8 mouse cellular contexts compared by ENCODE assay signal in genomic region chr11:60208712-60209111, GRCm38 (mm10). TPM values are rescaled to one million over a fixed set of nuclear protein-coding genes. Genes with fewer than 3 reads are reported as not detected.
DNase-seq lines count a peak whose midpoint lies in the region; ATAC-seq lines count a peak whose summit lies in the region.

No protein-coding gene starts in this region.

- no peaks in the 10 kb centered on the region for H3K27me3 ChIP-seq in erythroblast, embryonic 14.5 days (ENCODE audit: control insufficient read depth)
- H3K27me3 ChIP-seq in neural tube, embryonic 11.5 days (ENCODE audit: control insufficient read depth, insufficient read depth, low read length), result no peaks in the 10 kb centered on the region
- H3K27me3 ChIP-seq in limb, embryonic 15.5 days, result no peaks in the 10 kb centered on the region
- no peaks in the 10 kb centered on the region for H3K27me3 ChIP-seq in stomach, embryonic 15.5 days (replicated peaks)

- intact Hi-C loops in left cerebral cortex, postnatal 36 days (cut with DNase I), result no loop called here

- peaks cover 84% of the 10 kb centered on the region for H3K4me1 ChIP-seq in erythroblast, embryonic 14.5 days (ENCODE audit: control insufficient read depth)
- H3K4me1 ChIP-seq in neural tube, embryonic 11.5 days (ENCODE audit: control insufficient read depth, insufficient read depth, low read length), result peaks cover 43% of the 10 kb centered on the region
- H3K4me1 ChIP-seq in limb, embryonic 15.5 days, result peaks cover 80% of the 10 kb centered on the region
- H3K4me1 ChIP-seq in stomach, embryonic 15.5 days, result peaks cover 71% of the 10 kb centered on the region

- WGBS in neural tube, embryonic 11.5 days, result 52% methylated on average over 4 of the region's 4 CpGs
- 38% methylated on average over 4 of the region's 4 CpGs for WGBS in limb, embryonic 15.5 days
- 24% methylated on average over 4 of the region's 4 CpGs for WGBS in stomach, embryonic 15.5 days

- peak overlapping the region; percentile 58 for H3K4me2 ChIP-seq in neural tube, embryonic 11.5 days (ENCODE audit: low read depth)
- peak overlapping the region; percentile 77 for H3K4me2 ChIP-seq in limb, embryonic 15.5 days
- peak overlapping the region; percentile 87 for H3K4me2 ChIP-seq in stomach, embryonic 15.5 days

- H3K9ac ChIP-seq in neural tube, embryonic 11.5 days (ENCODE audit: low read length), result peak overlapping the region; percentile 45
- peak overlapping the region; percentile 11 for H3K9ac ChIP-seq in limb, embryonic 15.5 days
- H3K9ac ChIP-seq in stomach, embryonic 15.5 days, result no peak overlapping the region

- no peak overlapping the region for H3K27ac ChIP-seq in neural tube, embryonic 11.5 days (ENCODE audit: low read depth, low read length)
- peak overlapping the region; percentile 79 for H3K27ac ChIP-seq in limb, embryonic 15.5 days
- H3K27ac ChIP-seq in stomach, embryonic 15.5 days, result peak overlapping the region; percentile 80

- no peaks in the 10 kb centered on the region for H3K9me3 ChIP-seq in erythroblast, embryonic 14.5 days (ENCODE audit: control insufficient read depth, low read length)
- H3K9me3 ChIP-seq in neural tube, embryonic 11.5 days (ENCODE audit: control insufficient read depth, low read length), result no peaks in the 10 kb centered on the region
- H3K9me3 ChIP-seq in limb, embryonic 15.5 days, result no peaks in the 10 kb centered on the region
- no peaks in the 10 kb centered on the region for H3K9me3 ChIP-seq in stomach, embryonic 15.5 days

- H3K4me3 ChIP-seq in erythroblast, embryonic 14.5 days (replicated peaks), result peak overlapping the region; percentile 74
- peak overlapping the region; percentile 40 for H3K4me3 ChIP-seq in neural tube, embryonic 11.5 days (ENCODE audit: low read depth, low read length)
- peak overlapping the region; percentile 51 for H3K4me3 ChIP-seq in limb, embryonic 15.5 days
- H3K4me3 ChIP-seq in stomach, embryonic 15.5 days (replicated peaks), result peak overlapping the region; percentile 50

- no peak for ATAC-seq in erythroblast, adult 5-6 weeks (replicated peaks; ENCODE audit: low FRiP score, poor library complexity, severe bottlenecking)
- ATAC-seq in neural tube, embryonic 11.5 days (ENCODE audit: insufficient read depth, low FRiP score, low TSS enrichment), result no peak
- ATAC-seq in limb, embryonic 15.5 days (ENCODE audit: insufficient number of reproducible peaks, low FRiP score, low TSS enrichment, low read depth), result no peak
- no peak for ATAC-seq in stomach, embryonic 15.5 days (ENCODE audit: insufficient read depth, low FRiP score, low read depth)

- no peak for DNase-seq in neural tube, embryonic 11.5 days (ENCODE audit: low spot score)
- DNase-seq in neural tube, embryonic 10.5 days (ENCODE audit: extremely low spot score, low spot score), result no peak
- no peak for DNase-seq in ovary, postnatal 14 days (ENCODE audit: low spot score)
- DNase-seq in left cerebral cortex, postnatal 36 days (ENCODE audit: low spot score in 2 of 2), result no peak

- H3K36me3 ChIP-seq in erythroblast, embryonic 14.5 days (ENCODE audit: control insufficient read depth), result peaks cover 85% of the 10 kb centered on the region
- H3K36me3 ChIP-seq in neural tube, embryonic 11.5 days (ENCODE audit: control insufficient read depth, insufficient read depth, low read length), result peaks cover 18% of the 10 kb centered on the region
- H3K36me3 ChIP-seq in limb, embryonic 15.5 days, result peaks cover 37% of the 10 kb centered on the region
- H3K36me3 ChIP-seq in stomach, embryonic 15.5 days, result peaks cover 26% of the 10 kb centered on the region

RNA-seq across cellular contexts. Expression of gene Srebf1, which starts 13.7 kb away (rescaled TPM):
- 10.0 and 12.3 TPM in 2 replicates for polyA plus RNA-seq in erythroblast, embryonic 14.5 days (2012)
- 1.3 and 13.0 TPM in 2 replicates for total RNA-seq in erythroblast, adult 5-6 weeks (2015; ENCODE audit: low replicate concordance)
- 4.6 and 12.2 TPM in 2 replicates for total RNA-seq in erythroblast, adult 5-6 weeks (2017; ENCODE audit: low replicate concordance)
- polyA plus RNA-seq in neural tube, embryonic 11.5 days (2014; fragmentation: Nextera tagmentation; extraction: Ambion mirVana), result 53.3 and 54.7 TPM in 2 replicates
- 66.5 and 70.3 TPM in 2 replicates for polyA plus RNA-seq in limb, embryonic 15.5 days (2015; fragmentation: Nextera tagmentation; extraction: Ambion mirVana)
- 81.5 and 83.5 TPM in 2 replicates for polyA plus RNA-seq in stomach, embryonic 15.5 days (2015; fragmentation: Nextera tagmentation; extraction: Ambion mirVana)
- total RNA-seq in left cerebral cortex, postnatal 36 days (2021), result 10 to 100 TPM; 48.2 to 63.2 TPM
